Mouse (Mus musculus) layer of hippocampus, postnatal 14 days (tissue): ENCODE data around the gene Gpr68. TPM values are rescaled to one million over a fixed set of nuclear protein-coding genes. Genes with fewer than 3 reads are reported as not detected.

Experiments used
- DNase-seq, 2 experiments: peaks; one replicate each; pipeline ENCODE4 v3.0.0; 2021 to 2022; ENCODE audit warnings: low spot score in 2 of 2, mixed read lengths in 1 of 2
- long read RNA-seq, 2 experiments: library from polyadenylated mRNA; stranded (forward); transcript quantifications; one replicate each; pipeline ENCODE4 v2.0.0; 2021
- total RNA-seq, 2 experiments: library from RNA; stranded (reverse); gene quantifications; 2 replicates each; pipeline ENCODE4 v1.2.3; 2021

Gene Gpr68
- total RNA-seq, result 10 to 100 TPM; 20.8 to 24.4 TPM
- long read RNA-seq, experiment 1, transcript Gpr68-201 (3 exons, 3,099 nt), result major isoform, 7 of 17 reads
- long read RNA-seq, experiment 1, partial matches to known transcripts, result 3 of 17 reads
- long read RNA-seq, experiment 1, other reads (novel, unspliced or antisense), result 3 of 17 reads
- long read RNA-seq, experiment 2, partial matches to known transcripts, result 3 of 15 reads
- long read RNA-seq, experiment 2, other reads (novel, unspliced or antisense), result 7 of 15 reads

DNA sequence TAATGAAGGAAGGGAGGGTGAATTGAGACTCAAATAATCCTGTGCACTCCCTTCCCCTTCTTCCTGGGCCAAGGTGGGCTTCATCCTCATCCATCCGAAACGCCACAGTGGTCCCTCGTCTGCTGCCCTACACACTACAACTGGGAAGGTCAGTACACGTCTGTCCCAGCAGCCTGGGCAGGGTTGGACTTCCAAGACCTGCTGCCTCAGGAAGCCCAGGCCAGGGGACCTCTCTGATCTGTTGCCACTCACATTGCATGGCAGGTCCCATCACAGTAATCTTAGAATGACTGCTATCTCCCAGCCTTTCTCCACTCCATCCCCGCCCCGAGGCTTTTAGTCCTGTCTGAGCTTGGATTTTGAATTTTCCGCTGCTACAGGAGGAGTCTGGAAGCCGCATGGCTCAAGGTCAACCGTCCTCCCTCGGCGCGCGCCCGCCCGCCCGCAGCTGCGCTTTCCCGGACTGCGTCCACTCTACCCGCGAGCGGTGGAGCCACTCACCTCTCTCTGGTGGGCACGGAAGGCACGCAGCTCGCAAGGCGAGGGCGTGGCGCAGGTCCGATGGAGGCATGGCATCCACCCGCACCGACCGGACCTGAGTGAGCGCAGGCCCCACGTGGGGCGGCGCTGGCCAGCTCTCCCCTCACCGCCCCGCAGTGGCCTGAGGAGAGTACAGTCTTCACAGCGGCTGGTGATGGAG is at the start of gene Gpr68:
TSS of gene Gpr68 (minus strand) at position 601 of the 700 bp plus-strand sequence.
- no peak for DNase-seq

DNA sequence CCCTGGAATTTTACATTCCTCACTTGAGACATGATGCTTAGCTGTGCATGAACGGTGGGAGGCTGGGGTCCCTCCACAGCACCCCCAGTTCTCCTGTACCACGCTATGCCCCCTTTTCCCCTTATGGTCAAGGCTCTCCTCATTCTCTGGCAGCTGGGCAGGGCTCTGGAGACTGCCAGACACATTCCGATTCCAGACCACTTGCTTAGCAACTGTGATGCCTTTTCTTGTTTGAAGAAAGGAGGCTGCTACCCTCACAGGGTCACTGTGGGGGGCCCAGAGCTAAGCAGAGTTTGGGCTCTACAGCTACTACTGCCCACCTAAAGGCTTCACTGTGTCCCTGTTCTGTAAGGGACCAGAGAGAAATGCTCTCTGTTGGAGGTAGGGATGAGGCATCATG is 49.3 kb upstream of the Gpr68 start:
- no peak for DNase-seq

DNA sequence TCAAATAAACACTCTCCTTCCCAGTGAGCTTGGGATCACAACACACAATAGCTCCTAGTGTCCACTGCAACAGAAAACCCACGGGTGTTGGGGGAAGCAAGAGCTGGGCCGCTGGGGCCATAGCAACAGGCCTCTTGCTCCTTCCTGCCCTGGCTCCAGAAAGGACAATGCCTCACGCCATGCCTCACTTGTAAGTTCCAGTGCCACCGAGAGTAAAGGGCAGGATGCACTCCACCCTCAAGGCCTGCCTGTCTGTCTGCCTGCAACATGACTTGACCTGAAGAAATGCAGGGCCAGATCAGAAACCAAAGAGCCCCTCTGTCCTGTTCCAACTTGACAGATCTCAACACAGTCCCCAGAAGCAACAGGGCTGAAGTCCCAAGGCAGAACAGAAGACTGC is 48.8 kb upstream of the Gpr68 start:
- no peak for DNase-seq

DNA sequence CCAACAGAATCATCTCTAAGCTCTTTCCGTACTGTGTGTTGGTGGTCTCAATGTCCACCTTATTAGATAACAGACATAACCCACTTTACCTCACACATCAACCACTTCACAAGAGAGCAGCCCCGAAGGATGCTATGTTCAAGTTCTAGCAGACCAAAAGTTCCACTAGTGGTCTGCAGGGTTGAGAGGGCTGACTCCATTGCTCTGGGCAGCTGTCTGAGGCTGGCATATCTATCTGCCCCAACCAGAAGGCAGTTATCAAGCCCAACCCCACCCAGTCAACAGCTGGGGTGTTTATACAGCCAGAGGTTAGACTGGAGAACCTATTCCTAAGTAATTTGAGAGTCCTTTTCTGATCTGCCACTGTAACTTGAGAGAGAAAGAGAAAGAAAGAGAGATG is 48.0 kb upstream of the Gpr68 start:
- no peak for DNase-seq

DNA sequence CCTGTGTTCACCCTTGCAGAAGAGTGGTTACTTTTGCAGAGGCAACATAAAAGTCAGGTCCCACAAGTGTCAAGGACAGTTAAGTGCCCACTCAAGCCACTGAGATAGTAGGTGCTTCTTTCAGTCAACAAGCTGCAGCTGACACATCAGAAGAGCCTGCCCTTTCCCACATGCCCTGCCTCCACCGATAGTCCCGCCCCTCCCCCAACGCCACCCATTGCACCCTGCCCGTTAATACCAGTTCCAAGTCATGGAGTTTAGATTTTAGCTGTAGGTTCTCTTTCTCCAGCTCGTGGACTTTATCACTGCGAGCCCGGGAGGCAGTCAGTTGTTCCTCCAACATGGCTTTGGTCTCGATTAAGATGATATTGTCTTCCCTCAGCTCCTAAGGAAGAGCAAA is 45.9 kb upstream of the Gpr68 start:
- DNase-seq, result no peak

DNA sequence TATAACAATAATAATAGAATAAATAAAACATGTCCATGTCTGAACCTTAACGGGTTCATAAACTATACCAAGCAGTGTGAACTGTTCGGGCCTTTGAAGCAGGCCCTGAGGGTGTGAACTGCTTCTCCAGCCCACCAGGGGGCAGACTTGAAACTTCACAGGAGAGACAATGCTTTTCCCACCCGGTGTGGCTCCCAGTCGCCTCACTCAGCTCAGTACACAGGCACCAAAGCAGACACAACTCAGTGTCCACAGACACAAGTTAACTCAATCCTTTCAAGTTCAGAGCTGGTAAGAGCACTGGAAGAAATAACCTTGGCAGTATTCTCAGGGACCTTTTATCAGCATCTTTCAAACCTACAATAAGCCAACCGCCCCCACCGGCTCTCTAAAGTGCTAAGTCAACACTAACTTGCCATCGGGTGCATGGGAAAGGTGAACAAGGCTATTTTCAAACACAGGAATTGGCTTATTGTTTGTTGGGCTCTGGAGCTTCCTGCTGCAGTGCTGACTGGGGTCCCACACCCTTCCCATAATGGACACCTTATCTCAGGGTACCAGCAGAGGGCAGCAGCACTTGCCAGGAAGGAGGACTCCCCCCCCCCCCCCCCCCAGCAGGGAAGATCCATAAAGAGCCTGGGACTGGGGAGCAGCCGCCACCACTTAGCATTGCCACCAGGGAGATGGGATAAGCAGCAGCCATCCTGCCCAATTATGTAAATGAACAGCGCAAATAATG is 44.4 kb upstream of the Gpr68 start:
- DNase-seq, result peak; percentile 77 to 84

DNA sequence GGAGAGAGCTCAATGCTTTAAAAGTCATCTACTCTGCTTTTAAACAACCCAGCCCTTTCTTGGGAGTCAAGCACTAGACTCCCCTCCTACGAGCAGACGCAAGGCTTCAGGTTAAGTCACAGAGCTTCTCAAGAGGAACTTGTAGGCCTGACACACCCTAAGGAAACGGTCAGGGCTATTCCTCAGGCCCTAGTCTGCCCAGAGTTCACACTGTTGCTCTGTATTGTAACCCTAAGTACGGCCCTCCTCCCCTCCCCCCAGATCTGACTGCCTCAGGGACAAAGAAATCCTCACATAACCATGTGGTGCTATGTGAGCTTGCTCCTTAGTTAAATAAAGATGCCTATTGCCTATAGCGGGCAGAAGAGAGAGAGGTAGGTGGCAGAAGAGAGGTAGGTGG is 41.1 kb upstream of the Gpr68 start:
- no peak for DNase-seq

DNA sequence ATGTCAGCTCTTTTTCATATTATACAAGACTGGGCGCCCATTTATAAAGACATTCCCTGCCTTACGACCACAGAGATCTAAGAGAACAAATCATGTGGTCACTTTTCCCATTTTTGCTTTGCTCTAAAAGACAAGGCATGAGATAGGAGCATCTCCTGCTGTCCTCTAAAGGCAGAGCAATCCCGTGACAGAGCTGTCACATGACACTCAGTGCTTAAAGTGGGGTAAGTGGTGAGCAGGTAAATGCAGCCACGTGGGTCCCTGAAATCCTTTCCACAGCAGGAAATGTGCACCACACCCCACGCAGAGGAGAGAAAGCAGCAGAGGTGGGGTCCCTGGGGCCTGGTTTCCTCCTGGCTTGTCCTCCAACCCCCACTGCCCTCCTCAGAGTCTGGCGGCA is 40.0 kb upstream of the Gpr68 start:
- no peak for DNase-seq

DNA sequence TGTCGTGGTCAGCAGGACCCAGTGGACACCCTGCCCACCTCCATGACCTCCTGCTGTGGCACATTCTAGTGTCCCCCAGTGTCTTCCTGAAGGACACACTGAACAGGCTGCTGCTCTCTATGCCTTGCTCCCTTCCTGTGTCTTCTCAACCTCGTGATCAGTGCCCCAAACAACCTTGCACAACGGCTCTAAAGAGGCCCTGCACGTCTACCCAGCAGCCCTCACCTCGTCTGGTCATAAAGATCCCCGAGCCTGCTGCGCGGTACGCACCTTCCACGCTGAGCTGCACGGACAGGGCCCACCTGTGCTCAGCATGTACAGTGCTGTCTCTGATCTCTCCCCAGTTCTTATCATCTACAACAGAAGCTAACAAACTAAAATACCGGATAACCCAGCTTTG is 38.0 kb upstream of the Gpr68 start:
- DNase-seq, result no peak

DNA sequence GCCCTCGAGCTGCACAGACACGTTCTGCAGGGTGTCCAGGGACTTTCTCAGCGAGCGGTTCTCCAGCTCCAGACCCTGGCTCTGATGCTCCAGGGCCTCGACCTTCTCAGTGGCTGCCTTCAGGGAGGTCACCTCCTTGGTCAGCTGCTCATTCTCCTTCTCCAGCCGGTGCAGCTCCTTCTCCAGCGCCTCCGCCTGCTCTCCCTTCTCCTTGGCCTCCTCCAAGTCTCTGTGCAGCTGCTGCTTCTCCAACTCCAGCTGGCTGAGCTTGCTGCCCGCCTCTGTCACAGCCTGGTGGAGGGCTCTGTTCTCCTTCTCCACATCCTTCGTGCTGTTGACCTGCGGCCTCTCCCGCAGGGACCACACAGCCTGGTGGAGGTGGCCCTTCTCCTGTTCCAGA is 37.5 kb upstream of the Gpr68 start:
- no peak for DNase-seq

DNA sequence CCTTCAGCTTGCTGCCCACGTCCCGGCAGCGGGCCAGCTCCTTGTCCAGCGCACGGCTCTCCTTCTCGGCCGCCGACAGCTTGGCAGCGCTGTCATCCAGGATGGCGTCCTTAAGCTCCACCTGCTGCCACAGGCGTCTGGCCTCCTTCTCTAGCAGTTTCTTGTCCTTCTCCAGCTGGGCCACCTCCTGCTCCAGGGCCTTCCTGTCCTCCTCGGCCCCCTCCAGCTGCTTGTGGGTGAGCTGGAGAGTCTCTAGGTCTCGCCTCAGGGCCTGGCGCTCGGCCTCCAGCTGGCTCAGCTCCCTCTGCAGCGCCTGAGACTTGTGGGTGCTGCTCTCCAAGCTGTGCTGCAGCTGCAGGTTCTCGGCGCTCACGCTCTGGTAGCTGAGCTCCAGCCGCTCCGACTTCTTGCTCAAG is 36.9 kb upstream of the Gpr68 start:
- peak in 1 of 2 experiments; percentile 24 for DNase-seq

DNA sequence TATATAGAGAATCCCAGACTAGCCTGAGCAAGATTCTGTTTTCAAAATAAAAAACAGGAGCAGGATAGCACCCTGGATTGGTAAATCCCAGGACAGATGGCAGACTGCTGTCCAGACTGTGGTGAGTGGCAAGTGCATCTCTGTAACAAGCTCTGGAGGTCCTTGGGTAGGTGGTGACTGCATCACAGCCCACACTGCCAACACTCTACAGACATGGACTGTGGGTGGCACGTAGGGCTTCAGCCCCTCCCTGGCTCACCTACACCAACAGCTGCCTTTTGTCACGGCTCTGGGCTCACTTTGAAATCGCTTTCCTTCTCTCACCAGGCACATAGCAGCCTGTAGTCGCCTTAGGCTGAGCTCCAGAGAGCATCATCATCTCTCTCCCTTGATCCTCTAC is 35.1 kb upstream of the Gpr68 start:
- DNase-seq, result no peak

DNA sequence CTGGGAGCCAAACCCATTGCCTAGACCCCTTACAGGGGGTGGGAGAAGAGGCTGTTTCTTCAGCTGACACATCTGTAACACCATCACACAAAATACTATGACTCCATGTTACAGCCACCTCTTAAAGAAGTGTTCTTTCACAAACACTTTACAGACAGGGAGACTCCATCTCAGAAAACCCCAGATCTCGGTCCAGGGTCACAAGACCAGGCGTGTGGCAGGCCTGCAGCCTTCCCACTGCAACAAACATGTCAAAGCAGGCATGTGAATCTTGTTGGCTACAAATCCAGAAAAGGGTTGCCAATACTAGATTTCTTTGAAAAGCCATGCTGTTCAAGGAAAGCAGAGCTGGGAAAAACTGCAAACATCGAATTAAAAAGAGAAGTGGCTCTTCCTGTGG is 33.4 kb upstream of the Gpr68 start:
- DNase-seq, result no peak

DNA sequence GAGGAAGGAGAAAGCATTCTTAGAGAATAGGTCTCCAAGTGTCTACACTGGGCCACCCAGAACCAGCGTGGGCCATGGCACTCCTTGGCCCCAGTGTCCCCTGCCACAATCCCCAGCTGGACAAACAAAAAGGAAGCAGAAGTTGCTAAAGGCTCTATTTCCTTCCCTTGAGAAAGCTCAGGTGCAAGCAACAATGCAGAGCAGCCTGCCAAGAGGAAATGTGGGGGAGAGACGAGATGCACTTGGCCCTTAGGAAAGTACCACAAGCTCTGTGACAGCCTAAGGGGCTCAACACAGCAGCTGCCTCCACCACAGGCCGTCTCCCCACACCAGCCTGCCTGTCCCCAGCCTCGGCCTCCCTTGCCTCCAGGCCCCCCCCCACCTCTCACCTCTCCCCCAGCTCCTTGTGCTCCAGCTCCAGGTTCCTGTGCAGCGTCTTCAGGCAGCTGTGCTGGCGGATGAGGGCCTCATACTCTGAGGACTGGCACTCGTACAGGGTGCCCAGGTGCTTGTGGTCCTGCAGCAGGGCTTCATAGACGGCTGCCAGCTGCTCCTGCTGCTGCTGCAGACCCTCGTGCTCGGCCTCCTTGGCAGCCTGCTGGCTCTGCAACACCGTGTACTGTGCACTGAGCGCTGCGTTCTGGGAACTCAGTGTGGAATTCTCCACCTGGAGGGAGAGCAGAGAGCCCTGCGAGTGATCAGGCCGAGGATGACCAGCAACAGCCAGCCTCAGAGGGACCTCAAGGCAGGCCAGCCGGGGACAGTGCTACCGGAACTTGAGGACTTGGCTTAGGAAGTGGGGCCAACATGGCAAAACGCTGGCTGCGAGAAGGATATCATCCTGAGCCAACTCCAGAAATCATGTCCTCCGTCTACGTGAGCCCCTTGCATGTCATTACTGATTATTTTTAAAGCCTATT is 29.7 kb upstream of the Gpr68 start:
- DNase-seq, result no peak

DNA sequence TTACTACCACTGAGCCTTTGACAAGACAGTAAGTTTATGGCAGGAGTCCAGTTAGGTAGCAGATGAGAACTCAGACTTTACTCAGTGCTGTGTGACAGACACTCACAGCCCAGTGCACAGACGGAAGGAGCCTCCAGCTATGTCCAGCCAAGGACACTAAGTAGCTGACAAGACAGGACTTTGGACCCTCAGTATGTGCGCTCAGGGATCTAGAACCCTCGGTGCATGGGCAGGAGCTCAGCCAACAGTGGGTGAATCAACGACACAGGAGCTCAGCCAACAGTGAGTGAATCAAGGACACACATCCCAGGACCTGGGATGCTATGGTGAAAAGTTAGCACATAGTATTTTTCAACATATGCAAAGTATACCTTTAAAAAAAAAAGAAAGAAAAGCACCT is 28.7 kb upstream of the Gpr68 start:
- no peak for DNase-seq

DNA sequence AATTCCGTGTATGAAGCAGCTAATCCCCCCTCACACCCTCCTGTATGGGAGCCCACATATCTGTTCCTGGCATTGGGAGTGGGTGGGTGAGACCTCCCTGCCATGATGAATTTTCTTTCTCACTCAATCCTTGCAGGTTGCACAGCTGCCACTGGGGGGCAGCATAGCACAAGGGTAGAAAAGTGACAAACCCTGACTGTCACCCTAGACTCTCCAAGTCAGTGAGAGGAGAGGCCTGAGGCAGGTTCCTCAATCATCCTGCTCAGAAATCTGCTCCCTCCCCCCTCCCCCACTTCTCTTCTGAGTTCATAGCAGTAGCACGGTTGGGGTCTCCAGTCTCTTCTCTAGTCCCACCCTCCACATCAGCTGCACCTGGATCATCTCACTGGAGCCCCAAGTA is 28.1 kb upstream of the Gpr68 start:
- DNase-seq, result peak; percentile 79 to 85

DNA sequence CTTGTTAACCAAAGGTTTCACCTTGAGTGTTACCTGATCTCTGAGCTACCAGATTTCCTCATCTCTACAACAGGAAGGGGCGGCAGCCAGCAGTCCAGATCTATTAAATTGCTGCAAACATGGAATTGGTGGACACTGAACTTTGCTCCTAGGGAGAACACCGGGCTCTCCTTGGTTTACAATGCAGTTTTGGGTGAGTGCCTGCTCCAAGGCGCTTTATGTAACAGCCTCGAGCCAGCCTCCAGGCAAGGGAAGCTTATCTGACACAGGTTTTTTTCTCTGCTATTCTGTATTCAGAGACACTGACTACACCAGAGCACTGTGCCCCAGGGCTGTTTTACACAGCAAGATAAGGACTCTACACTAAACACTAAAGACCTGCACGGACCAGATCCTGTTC is 26.8 kb upstream of the Gpr68 start:
- DNase-seq, result no peak

DNA sequence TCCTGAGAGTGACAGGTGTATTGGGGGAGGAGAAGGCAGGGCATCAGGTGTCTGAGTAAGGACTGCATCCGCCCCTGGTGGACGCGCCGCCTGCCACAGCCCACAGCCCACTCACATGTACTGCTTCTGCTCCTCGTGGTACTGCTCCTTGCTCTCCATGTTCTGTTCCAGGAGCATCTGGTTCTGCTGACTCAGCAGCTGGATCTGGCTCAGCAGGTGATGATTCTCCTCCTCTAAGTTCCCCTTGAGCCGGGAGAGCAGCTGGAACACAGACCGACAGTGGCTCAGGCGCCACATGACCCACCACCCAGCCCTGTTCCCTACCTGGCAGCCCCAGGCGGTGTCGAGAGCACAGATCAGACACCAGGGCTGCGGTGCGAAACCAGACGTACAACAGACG is 23.7 kb upstream of the Gpr68 start:
- no peak for DNase-seq

DNA sequence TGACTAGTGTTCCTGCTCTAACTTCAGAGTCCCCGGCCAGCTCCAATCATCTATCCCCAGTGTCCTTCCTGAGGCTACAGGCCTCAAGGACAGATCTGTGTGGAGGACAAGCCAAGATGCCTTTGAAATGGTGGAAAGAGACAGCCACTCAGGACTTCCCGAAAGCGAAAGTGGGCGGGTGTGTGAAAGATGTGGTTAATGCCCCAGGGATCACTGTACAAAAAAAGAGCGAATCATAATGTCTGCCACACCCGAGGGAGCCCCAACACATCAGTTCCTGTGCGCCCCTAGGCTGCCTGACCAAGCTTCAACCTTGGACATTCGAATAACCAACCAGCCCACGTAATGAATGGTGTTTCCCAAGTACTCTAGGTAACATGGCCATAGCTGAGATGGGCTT is 20.3 kb upstream of the Gpr68 start:
- DNase-seq, result no peak

DNA sequence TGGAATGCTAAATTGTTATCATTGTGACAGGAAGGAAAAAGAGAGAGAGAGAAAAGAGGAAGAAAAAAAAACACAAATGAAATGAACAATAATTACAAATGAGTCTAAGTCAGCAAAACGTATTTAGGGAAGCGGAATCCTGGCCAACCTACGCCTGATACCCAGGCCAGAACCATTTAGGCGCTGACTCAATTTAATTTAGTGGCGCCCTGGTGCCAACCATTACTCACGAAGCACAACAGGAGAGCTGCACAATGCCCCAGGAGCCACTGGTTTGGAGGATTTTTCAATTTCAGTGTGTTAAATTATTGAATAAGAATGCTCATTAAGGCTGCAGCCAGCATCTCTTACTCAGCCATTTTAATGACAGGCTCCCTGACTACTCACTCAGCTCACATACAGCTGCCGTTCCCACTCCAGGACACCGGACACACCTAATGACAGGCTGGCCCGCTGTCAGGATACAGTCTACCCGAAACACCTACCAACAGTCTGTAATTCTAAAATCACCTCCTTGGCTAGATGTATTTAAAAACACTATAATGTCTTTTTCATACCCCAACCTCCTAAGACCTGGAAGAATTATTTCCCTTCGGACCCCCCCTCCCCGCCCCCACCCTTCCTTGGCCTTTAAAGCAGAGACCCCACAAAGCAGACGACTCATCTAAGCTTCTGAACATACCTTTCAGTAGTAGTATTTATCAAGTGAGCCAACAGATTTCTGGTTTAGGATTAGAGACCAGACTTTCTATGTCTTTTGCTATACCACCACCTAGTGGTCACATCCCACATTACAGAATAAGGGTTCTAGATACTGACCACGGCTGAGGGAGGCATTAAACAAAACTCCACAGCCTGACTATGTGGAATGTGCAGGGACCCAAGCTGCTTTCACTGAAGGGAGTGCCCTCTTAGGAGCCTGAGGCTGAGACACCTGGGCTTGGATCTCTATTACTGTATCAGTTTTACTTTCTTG is 17.9 kb upstream of the Gpr68 start:
- peak; percentile 56 to 88 for DNase-seq
